Mouse (Mus musculus) lung, adult 2 months (tissue): ENCODE measurements around the gene Pigw.

Experiments
- CTCF ChIP-seq: fragments of 200-500 bp; IDR thresholded peaks from 2 replicates; pipeline ENCODE4 v1.5.1; 2011; ENCODE audit warnings: mild to moderate bottlenecking, low read length, control low read depth; ENCODE audit not compliant: insufficient read depth
- POLR2A ChIP-seq: fragments of 200-500 bp; IDR thresholded peaks from 2 replicates; pipeline ENCODE4 v1.6.1; 2011; ENCODE audit warnings: low read depth, mild to moderate bottlenecking, control low read depth, low read length, borderline replicate concordance; ENCODE audit errors: extremely low read depth

DNA sequence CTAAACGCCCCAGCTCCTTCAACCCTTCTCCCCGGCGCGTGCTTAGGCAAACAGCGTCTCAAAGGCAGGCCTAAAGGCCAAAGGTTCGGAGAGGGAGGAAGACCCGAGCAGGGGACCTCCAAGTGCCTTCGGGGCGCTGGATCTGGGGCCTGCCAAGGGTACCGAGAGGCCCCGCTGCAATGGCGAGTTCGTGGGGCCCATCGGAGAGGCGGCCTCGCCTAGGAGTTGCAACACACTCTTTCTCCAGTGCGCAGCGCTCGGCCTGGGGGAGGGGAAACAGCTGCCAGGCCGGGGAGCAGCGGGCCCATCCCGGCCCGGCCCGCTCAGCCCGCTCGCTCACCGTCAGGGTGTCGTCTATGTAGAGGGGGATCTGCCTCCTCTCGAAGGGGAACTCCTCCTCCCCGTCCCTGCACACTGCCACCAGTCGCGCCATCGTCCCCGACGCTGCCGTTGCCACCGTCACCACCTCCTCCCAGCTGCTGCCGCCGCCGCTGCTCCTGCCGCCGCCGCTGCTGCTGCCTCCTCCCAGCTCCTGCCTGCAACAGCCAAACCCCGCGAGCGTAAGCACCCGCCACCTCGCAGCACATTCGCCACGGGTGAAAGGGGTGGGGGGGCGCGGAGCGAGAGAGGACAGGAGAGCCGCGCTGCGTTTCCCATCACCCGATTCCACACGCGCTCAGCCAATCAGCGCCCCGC, 10.4 kb downstream of the Pigw start:
- TF ChIP-seq CTCF = no peak
- TF ChIP-seq POLR2A = peak; percentile 61; the same call in 1 of the 2 replicates
